Mouse (Mus musculus) ovary, adult 18-20 months (tissue): ENCODE data around the gene Zfp637.
"Not testable (repeated sequence)": the region's sequence is repeated elsewhere in the genome, so short reads cannot be mapped to it uniquely, and the experiment has no call there.

Experiments used
- DNase-seq: peaks from one replicate; pipeline ENCODE4 v3.0.0; 2022; ENCODE audit warnings: low spot score, mixed read lengths

Gene Zfp637

DNA sequence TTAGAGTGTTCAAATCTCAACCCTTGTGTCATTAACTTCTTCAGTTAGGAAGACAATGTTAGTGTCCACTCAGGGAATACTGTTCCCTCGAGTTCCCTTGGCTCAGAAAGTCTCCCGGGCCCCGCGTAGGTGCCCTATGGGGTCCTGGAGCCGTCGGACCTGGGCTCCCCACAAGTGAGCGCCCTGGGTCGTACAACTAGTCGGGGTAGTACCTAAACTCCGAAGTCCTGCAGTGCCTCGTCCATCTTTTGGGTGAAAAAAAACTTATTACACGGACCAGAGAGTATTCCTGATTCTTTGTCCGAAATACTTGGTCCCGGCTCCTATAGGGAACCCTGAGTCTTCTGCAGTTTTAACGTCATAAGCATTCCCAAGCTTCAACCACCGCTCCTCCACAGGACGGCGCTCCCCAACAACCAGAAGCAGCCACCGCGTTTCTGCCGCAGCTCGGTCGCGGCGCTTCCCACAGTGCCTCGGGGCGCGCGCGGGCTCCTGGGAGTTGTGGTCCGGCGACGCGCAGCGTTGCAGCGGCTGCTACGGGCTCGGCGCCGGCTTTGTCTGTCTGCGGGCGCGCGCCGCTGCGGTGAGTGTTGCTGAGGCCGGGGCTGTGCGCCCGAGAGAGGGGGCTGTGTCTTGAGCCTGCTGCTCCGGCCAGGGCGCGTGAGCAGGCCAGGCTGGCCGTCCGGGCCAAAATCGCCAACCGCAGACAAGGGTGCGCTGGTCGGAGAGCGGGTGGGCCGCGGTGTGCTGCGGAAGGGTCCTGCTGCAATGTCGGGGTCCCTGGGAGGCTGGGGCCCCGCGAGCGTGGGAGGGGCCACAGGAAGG, at the start of gene Zfp637:
Gene Zfp637 (plus strand): TSS at position 495 of the 825 bp plus-strand sequence.
- DNase-seq = peak; percentile 90

DNA sequence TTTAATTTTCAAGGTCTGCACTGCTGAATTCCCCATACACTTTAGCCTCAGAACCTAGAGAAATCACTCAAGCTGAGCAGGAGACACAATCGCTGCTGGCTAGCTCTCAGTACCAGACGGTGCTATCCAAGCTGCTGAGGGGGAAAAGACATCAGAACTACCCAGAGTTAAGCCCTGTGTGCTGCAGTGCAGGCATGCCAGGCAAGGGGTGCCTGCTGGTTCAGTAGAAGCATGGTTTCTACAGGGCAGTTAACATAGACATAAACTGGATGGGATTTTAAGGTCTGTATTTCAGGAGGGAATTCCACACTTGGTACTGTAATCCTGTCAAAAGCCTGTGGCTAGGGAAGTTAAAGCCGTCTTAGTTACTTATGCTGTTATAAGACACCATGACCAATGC, 45.7 kb upstream of the Zfp637 start:
- DNase-seq = no peak

DNA sequence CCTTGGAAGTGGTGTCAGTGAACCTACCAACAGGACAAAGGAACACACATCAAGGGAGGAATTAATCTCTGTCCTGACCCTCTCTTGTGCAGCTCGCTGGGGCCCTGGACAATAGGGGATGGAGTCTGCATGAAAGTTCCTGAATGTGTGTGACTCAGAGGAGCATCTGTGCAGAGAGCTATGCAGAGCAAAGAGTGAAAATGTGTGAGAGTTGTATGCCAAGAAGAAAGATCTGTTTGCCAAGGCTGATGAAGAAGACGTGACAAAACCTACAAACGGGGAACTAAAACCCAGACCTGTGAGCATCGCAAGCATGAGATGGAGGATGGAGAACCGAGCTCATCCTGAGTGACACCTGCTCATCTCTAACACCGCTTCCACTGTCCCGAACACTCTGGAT, 40.2 kb upstream of the Zfp637 start:
- no peak for DNase-seq

DNA sequence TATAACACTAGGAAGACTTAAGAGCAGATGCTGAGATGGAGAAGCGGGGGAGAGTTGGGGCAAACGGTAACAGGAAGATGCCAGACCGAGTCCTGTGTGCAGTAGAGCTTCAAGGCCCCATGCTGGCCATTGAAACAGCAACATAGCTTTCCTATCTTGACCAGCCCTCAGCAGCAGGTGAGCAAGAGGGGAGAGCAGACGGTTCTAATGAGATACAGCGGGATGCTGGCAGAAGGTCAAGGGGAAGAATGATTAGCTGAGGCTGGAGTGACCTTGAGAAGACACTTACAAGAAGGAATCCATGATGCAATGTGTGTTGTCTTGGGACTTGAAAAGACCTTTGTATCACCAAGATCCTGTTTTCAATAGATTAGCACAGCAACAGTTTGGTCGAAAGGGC, 39.2 kb upstream of the Zfp637 start:
- DNase-seq = no peak

DNA sequence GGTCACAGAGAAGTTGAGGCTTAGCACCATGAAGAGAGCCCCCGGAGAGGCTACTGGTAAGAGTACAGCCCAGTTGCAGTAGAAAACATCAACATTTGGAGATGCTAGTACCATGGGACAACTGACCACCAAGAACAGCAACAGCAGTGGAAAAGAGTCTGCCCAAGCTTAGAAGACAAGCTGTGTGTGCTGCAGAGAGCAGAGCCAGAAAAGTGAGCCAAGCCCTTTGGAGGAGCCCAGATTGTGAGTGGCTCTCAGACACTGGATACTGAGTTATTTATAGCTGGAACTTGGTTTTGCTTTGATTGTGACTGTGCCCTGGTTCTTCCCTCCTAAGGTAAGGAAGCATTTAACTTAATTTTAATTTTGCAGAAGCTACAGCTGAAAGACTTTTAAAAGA, 33.2 kb upstream of the Zfp637 start:
- DNase-seq = no peak

DNA sequence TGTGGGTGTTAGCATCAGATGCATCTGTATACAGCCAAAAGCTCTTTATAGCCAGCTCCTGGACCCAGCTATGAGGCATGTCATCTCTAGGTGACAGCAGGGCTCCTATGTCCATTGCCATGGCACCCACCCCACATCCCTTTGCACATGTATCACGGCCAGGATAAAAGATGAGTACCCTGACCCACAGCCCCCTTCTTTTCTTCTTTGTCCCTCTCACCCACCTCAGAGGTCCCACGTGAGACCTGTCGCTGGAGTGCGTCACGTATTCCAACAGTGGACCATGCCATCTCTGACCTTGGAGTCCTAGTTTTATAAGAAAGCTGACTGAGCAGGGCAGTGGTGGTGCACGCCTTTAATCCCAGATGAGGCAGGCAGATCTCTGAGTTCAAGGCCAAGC, 31.2 kb upstream of the Zfp637 start:
- DNase-seq = no peak

DNA sequence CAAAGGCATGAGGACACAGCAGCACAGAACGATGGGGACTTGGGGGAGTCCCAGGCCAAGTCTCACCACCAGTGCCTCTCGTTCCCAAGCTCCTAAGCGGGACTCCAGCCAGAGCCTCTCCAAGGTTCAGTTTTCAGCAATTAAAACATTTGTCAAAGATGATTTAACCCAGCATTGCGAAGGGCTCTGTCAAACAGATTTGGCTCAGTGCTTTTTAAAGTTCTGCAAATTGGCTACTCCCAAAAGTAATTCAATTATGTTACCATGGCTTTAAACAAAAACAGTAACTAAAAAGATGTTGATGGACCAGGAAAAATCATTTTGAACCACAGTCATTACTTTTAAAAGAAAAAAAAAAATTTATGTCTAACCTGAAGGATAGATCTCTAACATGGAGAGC, 30.3 kb upstream of the Zfp637 start:
- no peak for DNase-seq

DNA sequence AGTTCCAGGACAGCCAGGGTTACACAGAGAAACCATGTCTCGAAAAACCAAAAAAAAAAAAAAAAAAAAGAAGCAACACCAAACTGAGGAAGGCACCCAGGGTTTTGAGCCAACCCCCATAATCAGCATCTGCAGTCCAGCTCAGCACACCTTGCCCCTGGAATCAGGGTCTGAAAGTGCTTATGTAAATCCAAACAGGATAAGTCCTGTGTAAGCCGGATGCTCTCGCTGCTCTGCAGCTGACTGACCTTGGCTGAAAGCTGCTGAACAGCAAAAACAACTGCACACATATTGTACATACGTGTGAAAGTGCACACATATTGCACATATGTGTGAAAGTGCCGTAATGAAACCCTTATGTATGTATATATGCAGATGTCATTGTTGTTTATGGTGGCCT, 29.7 kb upstream of the Zfp637 start:
- no peak for DNase-seq

DNA sequence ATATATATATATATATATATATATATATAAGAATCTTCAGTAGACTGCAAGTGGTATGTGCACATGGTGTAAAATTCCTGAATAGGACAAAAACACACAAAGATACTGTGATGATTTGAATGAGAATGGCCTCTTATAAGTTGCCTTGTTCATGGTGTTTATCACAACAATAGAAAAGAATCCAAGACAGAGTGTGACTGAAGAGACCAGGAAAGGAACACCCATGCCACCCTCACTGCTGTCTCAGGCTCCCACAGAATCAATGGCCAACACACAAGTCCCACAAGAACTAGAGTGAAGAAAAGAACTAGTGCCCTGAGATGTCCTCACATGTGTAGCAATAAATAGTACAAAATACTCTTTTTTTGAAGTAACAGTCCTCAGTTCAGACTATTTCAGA, 26.3 kb upstream of the Zfp637 start:
- DNase-seq = no peak

DNA sequence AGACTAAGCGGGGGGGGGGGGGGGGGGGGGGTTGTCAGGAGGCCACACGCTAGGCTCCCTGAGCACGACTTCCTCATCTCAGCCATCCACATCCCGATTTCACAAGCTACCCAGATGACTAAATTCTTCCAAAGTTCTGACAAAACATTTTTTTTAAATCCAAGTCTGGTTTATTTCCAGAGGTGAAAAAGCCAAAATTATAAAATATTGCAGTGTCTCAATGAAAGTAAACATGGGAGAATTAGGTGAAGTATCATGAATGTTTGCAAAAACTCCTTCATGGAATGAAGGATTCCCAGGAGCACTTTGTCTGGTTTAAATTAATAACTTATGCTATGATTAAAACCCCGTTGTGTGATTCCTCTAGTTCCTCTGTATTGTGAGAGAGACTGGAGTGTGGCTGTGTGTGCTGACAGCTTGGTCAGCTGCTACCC, 23.9 kb upstream of the Zfp637 start:
- DNase-seq = no peak

DNA sequence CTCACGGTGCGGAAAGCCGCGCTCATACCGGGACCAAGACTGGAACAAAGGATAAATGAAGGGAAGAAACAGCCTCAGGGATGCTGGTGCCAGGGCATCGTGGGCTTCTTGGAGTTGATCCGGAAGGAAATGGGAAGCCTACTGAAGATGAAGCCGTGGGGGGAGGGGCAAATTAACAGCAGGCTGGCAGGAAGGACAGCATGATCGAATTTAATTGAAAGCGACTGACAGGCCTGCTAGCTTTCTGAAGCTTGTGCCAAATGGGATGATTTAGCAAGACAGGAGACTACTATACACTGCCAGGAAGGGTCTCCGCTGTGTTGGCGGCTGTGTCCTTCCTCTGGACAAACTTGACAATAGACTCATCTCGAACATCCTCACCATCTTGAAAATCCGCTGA, 20.7 kb upstream of the Zfp637 start:
- no peak for DNase-seq

DNA sequence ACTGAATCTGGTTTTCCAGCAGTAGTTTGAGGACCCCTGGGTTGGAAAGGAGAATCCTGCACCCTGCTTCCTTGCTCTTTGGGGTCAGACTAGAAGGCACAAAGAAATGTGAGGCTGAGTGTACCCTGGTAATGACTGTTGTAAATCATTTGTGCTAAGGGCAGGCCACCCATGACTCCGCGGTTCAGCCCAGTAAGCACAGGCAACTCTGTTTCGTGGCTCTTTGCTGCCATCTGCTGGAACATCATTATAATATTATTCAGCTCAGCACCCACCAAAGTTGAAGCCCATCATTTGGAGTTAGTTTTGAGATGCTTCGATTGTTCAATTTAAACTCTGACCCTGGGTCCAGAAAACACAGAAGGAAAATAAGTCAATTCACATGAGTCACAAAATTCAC, 15.6 kb upstream of the Zfp637 start:
- no peak for DNase-seq

DNA sequence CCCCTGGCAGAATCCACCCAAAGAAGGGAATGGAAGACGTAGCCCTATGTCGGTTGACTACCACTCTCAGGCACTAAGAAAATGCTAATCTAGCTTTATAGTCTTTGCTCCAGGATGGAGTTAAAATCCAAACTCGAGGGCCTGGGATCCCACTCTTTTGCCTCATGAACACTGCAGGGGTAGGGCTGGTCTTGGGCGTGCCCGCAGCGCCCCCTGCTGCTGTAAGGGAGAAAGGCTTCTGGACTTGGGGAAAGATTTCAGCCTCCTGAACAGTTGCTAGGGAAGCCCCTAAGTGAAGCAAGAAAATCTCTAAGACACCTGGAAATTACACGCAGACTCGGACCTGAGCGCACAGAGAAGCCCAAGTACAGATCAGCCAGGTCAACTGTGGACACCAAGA, 12.7 kb upstream of the Zfp637 start:
- peak; percentile 20 for DNase-seq

DNA sequence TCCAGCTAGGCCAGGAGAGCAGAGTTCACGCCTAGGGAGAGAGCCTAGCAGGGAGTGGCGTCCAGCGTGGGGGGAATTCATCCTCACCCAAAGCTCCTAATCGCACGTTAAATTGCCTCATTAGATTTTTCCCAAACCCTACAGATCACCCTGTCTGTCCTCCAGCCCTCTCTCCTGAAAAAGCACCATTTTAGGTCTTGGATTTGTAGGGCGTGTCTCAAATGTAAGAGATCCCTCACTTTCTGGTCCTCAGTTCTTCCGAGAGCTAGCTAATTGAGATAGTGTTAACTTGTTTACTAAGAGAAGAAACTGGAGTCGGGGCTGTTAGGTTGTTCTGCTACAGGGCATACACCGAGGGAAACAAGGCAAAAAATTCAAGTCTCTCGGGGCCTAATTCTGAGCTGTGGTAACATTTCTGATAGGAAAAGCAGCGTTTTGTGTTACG, 553 bp downstream of the Zfp637 start:
- DNase-seq = no peak

DNA sequence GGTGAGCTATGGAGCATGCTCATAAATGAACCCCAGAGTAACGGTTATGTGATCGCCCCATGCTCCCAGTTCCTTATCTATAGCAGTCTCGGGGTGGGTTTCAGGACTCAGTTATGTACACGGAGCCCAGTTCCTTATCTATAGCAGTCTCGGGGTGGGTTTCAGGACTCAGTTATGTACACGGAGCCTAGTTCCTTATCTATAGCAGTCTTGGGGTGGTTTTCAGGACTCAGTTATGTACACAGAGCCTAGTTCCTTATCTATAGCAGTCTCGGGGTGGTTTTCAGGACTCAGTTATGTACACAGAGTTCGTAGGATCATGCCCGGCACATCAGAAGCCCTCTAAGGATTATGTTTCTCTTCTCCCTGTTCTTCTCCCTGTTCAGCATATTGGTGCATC, 3.6 kb downstream of the Zfp637 start:
- no peak for DNase-seq

DNA sequence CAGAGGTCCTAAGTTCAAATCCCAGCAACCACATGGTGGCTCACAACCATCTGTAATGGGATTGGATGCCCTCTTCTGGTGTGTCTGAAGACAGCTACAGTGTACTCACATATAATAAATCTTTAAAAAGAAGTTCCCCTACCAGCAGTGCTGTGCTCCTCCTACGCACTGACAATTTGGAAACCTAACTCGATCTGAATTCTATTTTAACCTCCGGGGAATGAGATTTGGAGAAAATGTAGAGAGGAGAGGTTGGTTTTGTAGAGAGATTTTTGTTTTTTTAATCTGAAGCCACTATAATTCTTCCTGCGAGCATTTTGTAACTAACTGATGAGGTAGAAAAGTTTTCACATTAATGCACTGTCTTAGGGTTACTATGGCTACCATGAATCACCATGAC, 5.7 kb downstream of the Zfp637 start:
- DNase-seq = not testable (repeated sequence)

DNA sequence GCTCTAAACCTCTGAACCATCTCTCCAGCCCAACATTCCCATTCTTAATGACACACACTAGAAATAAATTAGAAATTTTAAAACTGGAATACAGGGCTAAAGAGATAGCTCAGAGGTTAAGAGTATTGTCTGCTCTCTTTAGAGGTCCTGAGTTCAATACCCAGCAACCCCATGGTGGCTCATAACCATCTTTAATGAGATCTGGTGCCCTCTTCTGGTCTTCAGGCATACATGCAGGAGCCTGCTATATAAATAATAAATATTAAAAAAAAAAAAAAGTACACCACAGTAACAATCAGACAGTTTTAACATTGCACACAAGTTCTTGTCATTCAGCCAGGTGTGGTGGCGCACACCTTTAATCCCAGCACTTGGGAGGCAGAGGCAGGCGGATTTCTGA, 6.8 kb downstream of the Zfp637 start:
- no peak for DNase-seq

DNA sequence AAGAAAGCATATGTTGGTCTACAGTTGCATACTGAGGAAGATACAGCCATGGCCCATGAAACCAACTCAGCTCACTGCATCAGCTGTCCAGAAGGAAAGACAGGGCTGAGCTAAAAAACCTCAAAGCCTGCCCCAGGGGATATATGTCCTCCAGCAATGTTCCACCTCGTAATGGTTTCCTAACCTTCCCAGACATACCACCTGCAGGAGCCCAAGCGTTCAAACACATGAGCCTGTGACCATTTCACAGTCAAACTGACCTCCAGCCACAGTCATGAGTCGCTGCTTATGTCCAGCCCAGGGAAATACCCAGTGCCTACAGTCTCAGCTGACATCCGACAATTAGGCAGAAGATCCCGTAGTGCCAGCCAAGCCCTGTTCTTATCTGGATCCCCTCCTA, 7.6 kb downstream of the Zfp637 start:
- no peak for DNase-seq

DNA sequence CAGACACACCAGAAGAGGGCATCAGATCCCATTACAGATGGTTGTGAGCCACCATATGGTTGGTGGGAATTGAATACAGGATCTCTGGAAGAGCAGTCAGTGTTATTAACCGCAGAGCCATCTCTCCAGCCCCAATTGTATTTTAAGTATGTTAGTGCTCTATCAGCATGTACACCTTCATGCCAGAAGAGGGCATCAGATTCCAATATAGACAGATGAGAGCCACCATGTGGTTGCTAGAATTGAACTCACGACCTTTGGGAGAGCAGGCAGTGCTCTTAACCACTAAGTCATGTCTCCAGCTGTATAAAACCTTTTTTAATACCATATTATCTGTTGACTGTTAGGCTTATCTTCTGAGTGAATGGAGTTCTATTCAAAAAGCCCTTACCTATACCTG, 10.8 kb downstream of the Zfp637 start:
- no peak for DNase-seq

DNA sequence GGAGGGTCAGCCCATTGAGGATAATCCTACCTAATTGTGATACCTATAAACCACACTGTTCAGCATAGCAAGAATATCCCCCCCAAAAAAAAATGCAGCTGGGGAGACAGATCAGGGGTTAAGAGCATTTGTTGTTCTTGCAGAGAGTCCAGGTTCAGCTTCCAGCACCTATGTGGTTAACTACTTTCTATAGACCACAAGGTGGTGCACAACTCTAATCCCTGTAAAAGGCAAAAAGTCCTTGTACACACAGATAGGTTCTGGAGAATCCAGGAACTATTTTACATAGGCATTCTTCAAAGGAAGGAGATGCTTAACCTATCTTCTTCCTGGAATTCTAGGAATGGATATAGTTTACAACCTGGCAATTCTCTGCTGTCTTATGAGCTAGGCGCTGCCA, 17.0 kb downstream of the Zfp637 start:
- no peak for DNase-seq

DNA sequence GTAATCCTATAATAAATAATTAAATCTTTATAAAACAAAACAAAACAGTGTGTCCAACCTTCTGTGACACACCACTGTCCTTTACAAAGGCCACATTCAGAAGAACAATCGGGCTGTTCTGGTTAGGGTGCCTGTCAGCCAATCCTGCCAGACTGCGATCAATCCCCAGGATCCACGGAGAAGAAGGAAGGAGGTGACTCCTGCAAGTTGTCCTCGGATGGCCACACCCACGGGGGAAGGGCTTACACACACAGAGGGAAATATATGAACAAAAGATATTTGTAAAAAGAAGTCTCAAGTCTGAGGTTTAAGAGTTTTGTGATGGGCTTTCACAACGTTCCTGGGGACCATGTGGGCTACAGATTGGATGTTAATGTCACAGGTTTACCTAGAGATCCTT, 20.9 kb downstream of the Zfp637 start, which contains the start of gene Zfp239:
Gene Zfp239 (plus strand): TSS at position 253 of the 400 bp plus-strand sequence.
- no peak for DNase-seq

DNA sequence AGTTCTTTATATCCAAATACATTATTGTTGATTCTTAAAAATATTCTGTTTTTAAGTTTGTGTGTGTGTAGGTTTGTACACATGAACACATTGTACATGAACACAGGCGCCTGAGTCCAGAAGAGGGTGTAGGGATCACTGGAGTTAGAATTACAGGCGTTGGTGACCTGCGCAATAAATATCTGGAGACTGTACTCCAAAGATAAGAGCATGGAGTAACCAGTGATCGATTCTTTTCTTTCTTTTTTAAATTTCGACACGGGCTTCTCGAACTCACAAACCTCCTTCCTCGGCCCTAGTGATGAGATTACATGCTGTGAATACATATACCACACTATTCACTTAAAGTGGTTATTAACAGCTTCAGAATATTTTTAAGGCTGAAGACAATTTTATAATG, 21.5 kb downstream of the Zfp637 start:
- no peak for DNase-seq

DNA sequence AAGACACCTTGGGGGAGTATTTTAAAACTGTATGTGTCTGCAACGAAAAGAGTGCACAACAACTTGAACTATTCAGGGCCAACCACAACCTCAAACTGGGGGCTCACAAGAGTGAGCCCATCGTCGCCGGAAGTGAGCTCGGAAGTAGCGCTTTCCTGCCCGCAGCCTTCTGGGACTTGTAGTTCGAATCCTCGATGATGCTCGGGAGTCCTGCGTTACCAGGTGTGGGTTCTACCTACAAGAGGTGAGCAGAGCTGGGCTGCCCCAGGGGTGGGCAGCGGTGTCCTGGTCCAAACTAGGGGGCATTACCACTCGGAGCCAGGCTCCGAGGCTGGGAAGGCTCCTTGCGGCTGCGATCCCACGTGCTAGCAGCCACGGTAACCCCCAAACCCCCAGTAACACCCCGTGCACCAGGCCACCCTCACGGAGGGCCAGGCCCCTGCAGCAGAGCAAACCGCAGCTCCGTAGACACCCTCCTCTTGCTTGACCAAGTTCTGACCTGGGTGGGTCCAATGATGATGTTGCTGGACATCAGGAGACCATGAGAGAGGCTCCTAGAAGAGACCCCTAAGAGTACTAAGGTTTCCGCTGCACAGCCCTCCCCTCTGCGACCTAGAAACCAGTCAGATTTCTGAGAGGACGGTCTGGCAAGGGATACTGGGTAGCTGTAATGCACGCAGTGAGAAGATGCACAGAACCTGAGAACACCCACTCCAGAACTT, 22.1 kb downstream of the Zfp637 start:
- peak; percentile 16 for DNase-seq
